Mouse (Mus musculus): Measurements from ENCODE around the gene Gpr84. TPM values are rescaled to one million over a fixed set of nuclear protein-coding genes. Genes with fewer than 3 reads are reported as not detected.

Gene Gpr84
- total and polyA plus RNA-seq, 2 experiments from 2014 or later = 0.27 to 0.37 TPM

GRCm38 (mm10) chr15:103301547-103302340 lies 8.7 kb downstream of the Gpr84 start:
- WGBS = 39% methylated on average over 5 of the region's 5 CpGs
- peaks cover 51% of the 10 kb centered on the region for H3K4me1 ChIP-seq (ENCODE audit: insufficient read depth, low read length)

DNA sequence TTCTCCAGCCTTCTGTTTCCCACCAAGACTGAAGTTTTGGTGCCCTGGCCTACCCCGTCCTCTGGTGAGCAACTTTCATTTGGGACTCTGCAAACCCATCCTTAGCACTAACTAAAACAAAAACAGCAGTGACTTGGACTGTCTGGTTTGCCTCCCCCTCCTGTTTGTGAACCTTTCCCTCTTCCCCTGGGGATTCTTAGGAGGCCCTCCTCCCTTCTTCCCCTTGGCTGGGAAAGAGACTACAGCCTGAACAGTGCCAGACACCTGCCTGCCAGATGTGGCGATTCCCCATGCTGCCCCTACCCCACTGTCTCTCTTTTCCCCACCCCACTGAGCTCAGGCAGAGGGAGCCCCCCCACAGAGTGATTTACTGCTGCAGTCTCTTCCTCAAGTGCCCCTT lies 9.4 kb downstream of the Gpr84 start:
- peak overlapping the region; percentile 97 for H3K27ac ChIP-seq (ENCODE audit: low read depth, low read length)
- H3K9me3 ChIP-seq (ENCODE audit: low read length) = no peaks in the 10 kb centered on the region
- no peak overlapping the region for H3K4me3 ChIP-seq (ENCODE audit: low read depth, low read length)
- H3K27me3 ChIP-seq (ENCODE audit: insufficient read depth, low read length) = no peaks in the 10 kb centered on the region
- H3K4me2 ChIP-seq (ENCODE audit: low read depth, low read length, poor library complexity, severe bottlenecking) = no peak overlapping the region; the same call in 1 of the 2 replicates
- peaks cover 49% of the 10 kb centered on the region for H3K4me1 ChIP-seq (ENCODE audit: insufficient read depth, low read length)
- WGBS = 18% methylated on average over 2 of the region's 2 CpGs
- H3K9ac ChIP-seq (replicated peaks; ENCODE audit: low read length, poor library complexity, severe bottlenecking) = no peak overlapping the region; the same call in 1 of the 2 replicates
- ATAC-seq (ENCODE audit: low FRiP score) (no peak), DNase-seq (ENCODE audit: low spot score) (no peak)
- TF ChIP-seq CTCF (IDR thresholded peaks at IDR 0.05) = no peak
- H3K36me3 ChIP-seq (ENCODE audit: insufficient read depth, low read length) = peaks cover 6% of the 10 kb centered on the region; the same call in 1 of the 2 replicates

More at GRCm38 (mm10) chr15:103301547-103302340, 8.7 kb downstream of the Gpr84 start:
- Histone ChIP-seq H3K4me3 (ENCODE audit: low read depth, low read length) (no peak overlapping the region), H3K27me3 (ENCODE audit: insufficient read depth, low read length) (no peaks in the 10 kb centered on the region), H3K36me3 (ENCODE audit: insufficient read depth, low read length) (peaks cover 6% of the 10 kb centered on the region; the same call in 1 of the 2 replicates), H3K27ac (ENCODE audit: low read depth, low read length) (peak overlapping the region; percentile 97), H3K9me3 (ENCODE audit: low read length) (no peaks in the 10 kb centered on the region), H3K9ac (replicated peaks; ENCODE audit: low read length, poor library complexity, severe bottlenecking) (peak overlapping the region; percentile 34), H3K4me2 (ENCODE audit: low read depth, low read length, poor library complexity, severe bottlenecking) (no peak overlapping the region)
- DNase-seq (ENCODE audit: low spot score) (no peak), ATAC-seq (ENCODE audit: low FRiP score) (no peak)
- TF ChIP-seq CTCF (IDR thresholded peaks at IDR 0.05) = peak; percentile 19; the same call in 1 of the 2 replicates

- 4% methylated on average over 2 of the region's 2 CpGs for WGBS
- H3K4me1 ChIP-seq (ENCODE audit: insufficient read depth, low read length) = peaks cover 49% of the 10 kb centered on the region
Observed at GRCm38 (mm10) chr15:103300560-103300959, 9.9 kb downstream of the Gpr84 start.

GRCm38 (mm10) chr15:103300067-103300471 lies 10.3 kb downstream of the Gpr84 start:
- peak overlapping the region; percentile 16 for H3K4me3 ChIP-seq (ENCODE audit: low read depth, low read length)
- 6% methylated on average over 18 of the region's 18 CpGs for WGBS
- H3K9me3 ChIP-seq (ENCODE audit: low read length) = no peaks in the 10 kb centered on the region
- H3K36me3 ChIP-seq (ENCODE audit: insufficient read depth, low read length) = peaks cover 6% of the 10 kb centered on the region; the same call in 1 of the 2 replicates
- DNase-seq (ENCODE audit: low spot score) (peak; percentile 90), ATAC-seq (ENCODE audit: low FRiP score) (peak; percentile 48)
- peak overlapping the region; percentile 97 for H3K27ac ChIP-seq (ENCODE audit: low read depth, low read length)
- peak overlapping the region; percentile 53 for H3K9ac ChIP-seq (replicated peaks; ENCODE audit: low read length, poor library complexity, severe bottlenecking)
- peaks cover 49% of the 10 kb centered on the region for H3K4me1 ChIP-seq (ENCODE audit: insufficient read depth, low read length)
- TF ChIP-seq CTCF (IDR thresholded peaks at IDR 0.05) = no peak
- H3K27me3 ChIP-seq (ENCODE audit: insufficient read depth, low read length) = no peaks in the 10 kb centered on the region
- peak overlapping the region; percentile 51 for H3K4me2 ChIP-seq (ENCODE audit: low read depth, low read length, poor library complexity, severe bottlenecking)

More at GRCm38 (mm10) chr15:103300560-103300959, 9.9 kb downstream of the Gpr84 start:
- no peak; the same call in 1 of the 2 replicates for TF ChIP-seq CTCF (IDR thresholded peaks at IDR 0.05)
- peak overlapping the region; percentile 97 for H3K27ac ChIP-seq (ENCODE audit: low read depth, low read length)
- no peak for ATAC-seq (ENCODE audit: low FRiP score)
- H3K9ac ChIP-seq (replicated peaks; ENCODE audit: low read length, poor library complexity, severe bottlenecking) = peak overlapping the region; percentile 53
- peaks cover 6% of the 10 kb centered on the region; the same call in 1 of the 2 replicates for H3K36me3 ChIP-seq (ENCODE audit: insufficient read depth, low read length)
- H3K9me3 ChIP-seq (ENCODE audit: low read length) = no peaks in the 10 kb centered on the region
- no peak for DNase-seq (ENCODE audit: low spot score)
- H3K4me3 ChIP-seq (ENCODE audit: low read depth, low read length) = peak overlapping the region; percentile 16; the same call in 1 of the 2 replicates
- H3K4me2 ChIP-seq (ENCODE audit: low read depth, low read length, poor library complexity, severe bottlenecking) = peak overlapping the region; percentile 51
- H3K27me3 ChIP-seq (ENCODE audit: insufficient read depth, low read length) = no peaks in the 10 kb centered on the region

- Histone ChIP-seq H3K4me3 (ENCODE audit: low read depth, low read length) (peak overlapping the region; percentile 16; the same call in 1 of the 2 replicates), H3K9me3 (ENCODE audit: low read length) (no peaks in the 10 kb centered on the region), H3K27ac (ENCODE audit: low read depth, low read length) (peak overlapping the region; percentile 97), H3K9ac (replicated peaks; ENCODE audit: low read length, poor library complexity, severe bottlenecking) (peak overlapping the region; percentile 53), H3K4me1 (ENCODE audit: insufficient read depth, low read length) (peaks cover 48% of the 10 kb centered on the region), H3K36me3 (ENCODE audit: insufficient read depth, low read length) (peaks cover 6% of the 10 kb centered on the region; the same call in 1 of the 2 replicates), H3K4me2 (ENCODE audit: low read depth, low read length, poor library complexity, severe bottlenecking) (peak overlapping the region; percentile 51), H3K27me3 (ENCODE audit: insufficient read depth, low read length) (no peaks in the 10 kb centered on the region)
- no peak for TF ChIP-seq CTCF (IDR thresholded peaks at IDR 0.05)
- WGBS = 11% methylated on average over 8 of the region's 8 CpGs
- DNase-seq (ENCODE audit: low spot score) = no peak
- peak; percentile 9; the same call in 1 of the 2 replicates for ATAC-seq (ENCODE audit: low FRiP score)
Observed at GRCm38 (mm10) chr15:103299644-103300043, 10.8 kb downstream of the Gpr84 start.

All from midbrain, postnatal 0 days (tissue).